Comparison of ENCODE assay signal across 26 mouse cellular contexts in the genomic region with DNA sequence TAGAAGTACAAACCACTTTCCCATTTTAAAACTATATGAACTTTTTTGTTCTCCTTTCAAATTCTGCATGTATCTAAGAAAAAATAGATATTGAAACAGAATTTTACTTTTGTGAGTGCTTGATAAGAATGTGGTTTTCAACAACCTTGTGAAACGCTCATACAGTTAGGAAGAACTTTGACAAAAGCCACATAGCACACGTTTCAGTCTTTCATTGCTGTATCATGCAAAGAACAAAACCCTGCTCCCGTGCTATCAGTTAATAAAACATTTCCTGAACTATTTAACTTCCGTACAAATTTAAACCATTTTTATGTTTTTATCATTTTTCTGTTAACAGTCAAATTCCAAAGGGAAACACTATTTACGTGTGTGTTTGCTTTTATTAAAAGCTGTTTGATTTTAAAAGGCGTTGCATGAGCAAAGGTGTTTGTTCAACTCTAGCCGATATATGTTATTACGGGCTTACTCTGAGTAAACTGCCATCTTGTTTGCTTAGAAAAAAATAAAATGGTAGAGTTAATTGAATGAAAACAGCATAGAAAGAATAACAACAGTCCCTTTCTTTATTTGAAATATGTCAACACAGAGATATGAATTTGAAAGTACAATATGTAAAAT.
DNase-seq lines count a peak whose midpoint lies in the region; ATAC-seq and TF ChIP-seq lines count a peak whose summit lies in the region.
"Had no signal": no experiment of that assay in that cellular context is flagged by ENCODE, and none has a peak within 500 bp of the region (broad histone marks: within the 10 kb centered on the region; RNA-seq: fewer than 3 reads in every experiment).

No protein-coding gene starts in this region.

- WGBS in liver, embryonic 15.5 days (ENCODE audit: insufficient replicate concordance): 18% methylated on average over 8 of the region's 8 CpGs
- 54% methylated on average over 8 of the region's 8 CpGs for WGBS in stomach, embryonic 16.5 days
- 70% methylated on average over 8 of the region's 8 CpGs for WGBS in intestine, embryonic 15.5 days
- 36% methylated on average over 8 of the region's 8 CpGs for WGBS in lung, adult 2 months

- H3K27me3 ChIP-seq in megakaryocyte, embryonic 14.5 days (replicated peaks): no peaks in the 10 kb centered on the region
- H3K27me3 ChIP-seq in liver, embryonic 15.5 days: no peaks in the 10 kb centered on the region
- no peaks in the 10 kb centered on the region for H3K27me3 ChIP-seq in stomach, embryonic 16.5 days (ENCODE audit: control insufficient read depth, insufficient read depth, low read length)
- no peaks in the 10 kb centered on the region for H3K27me3 ChIP-seq in intestine, embryonic 15.5 days (replicated peaks)
- H3K27me3 ChIP-seq: embryonic facial prominence, embryonic 15.5 days; heart, embryonic 13.5 days; hindbrain, embryonic 12.5 days; limb, embryonic 15.5 days; neural tube, embryonic 15.5 days had no signal

- no peaks in the 10 kb centered on the region for H3K9me3 ChIP-seq in megakaryocyte, embryonic 14.5 days
- no peaks in the 10 kb centered on the region for H3K9me3 ChIP-seq in liver, embryonic 15.5 days (replicated peaks)
- H3K9me3 ChIP-seq in stomach, embryonic 16.5 days (replicated peaks; ENCODE audit: control insufficient read depth, low read length): no peaks in the 10 kb centered on the region
- H3K9me3 ChIP-seq in intestine, embryonic 15.5 days: no peaks in the 10 kb centered on the region
- H3K9me3 ChIP-seq: embryonic facial prominence, embryonic 15.5 days; heart, embryonic 13.5 days; hindbrain, embryonic 12.5 days; limb, embryonic 15.5 days; neural tube, embryonic 15.5 days had no signal

- no peak overlapping the region for H3K4me2 ChIP-seq in liver, embryonic 15.5 days
- no peak overlapping the region for H3K4me2 ChIP-seq in stomach, embryonic 16.5 days (ENCODE audit: low read depth, low read length)
- H3K4me2 ChIP-seq in intestine, embryonic 15.5 days (replicated peaks): no peak overlapping the region
- H3K4me2 ChIP-seq: embryonic facial prominence, embryonic 15.5 days; heart, embryonic 13.5 days; hindbrain, embryonic 12.5 days; limb, embryonic 15.5 days; neural tube, embryonic 15.5 days had no signal

- H3K36me3 ChIP-seq in megakaryocyte, embryonic 14.5 days (replicated peaks; ENCODE audit: low read length): no peaks in the 10 kb centered on the region
- no peaks in the 10 kb centered on the region for H3K36me3 ChIP-seq in liver, embryonic 15.5 days (replicated peaks)
- no peaks in the 10 kb centered on the region for H3K36me3 ChIP-seq in stomach, embryonic 16.5 days (ENCODE audit: control insufficient read depth, insufficient read depth, low read length)
- no peaks in the 10 kb centered on the region for H3K36me3 ChIP-seq in intestine, embryonic 15.5 days
- H3K36me3 ChIP-seq: embryonic facial prominence, embryonic 15.5 days; heart, embryonic 13.5 days; hindbrain, embryonic 12.5 days; limb, embryonic 15.5 days; neural tube, embryonic 15.5 days had no signal

- H3K4me1 ChIP-seq in megakaryocyte, embryonic 14.5 days: no peaks in the 10 kb centered on the region; the same call in 1 of the 2 replicates
- H3K4me1 ChIP-seq in liver, embryonic 15.5 days (replicated peaks): no peaks in the 10 kb centered on the region
- H3K4me1 ChIP-seq in stomach, embryonic 16.5 days (ENCODE audit: control insufficient read depth, insufficient read depth, low read length): no peaks in the 10 kb centered on the region
- H3K4me1 ChIP-seq in intestine, embryonic 15.5 days (replicated peaks): no peaks in the 10 kb centered on the region
- H3K4me1 ChIP-seq in lung, adult 2 months (ENCODE audit: control insufficient read depth, insufficient read depth, low read length): no peaks in the 10 kb centered on the region
- H3K4me1 ChIP-seq: embryonic facial prominence, embryonic 15.5 days; heart, embryonic 13.5 days; hindbrain, embryonic 12.5 days; limb, embryonic 15.5 days; neural tube, embryonic 15.5 days had no signal

- no peak for DNase-seq in adrenal gland, postnatal 4 days (ENCODE audit: low spot score in 2 of 2)
- DNase-seq in lung, adult 2 months: no peak
- DNase-seq: adrenal gland, adult 8-10 months; cerebellum, adult 8-10 months; gastrocnemius, postnatal 14 days; heart, adult 2 months; heart, postnatal 14 days; kidney, adult 18-20 months; left cerebral cortex, postnatal 4 days; lung, postnatal 10 days; thymus, postnatal 25 days had no signal

- no peak for TF ChIP-seq POLR2A in lung, adult 2 months (IDR thresholded peaks at IDR 0.05; ENCODE audit: borderline replicate concordance, extremely low read depth, low read depth, low read length)

- H3K4me3 ChIP-seq in megakaryocyte, embryonic 14.5 days (replicated peaks): peak overlapping the region; percentile 82
- no peak overlapping the region for H3K4me3 ChIP-seq in liver, embryonic 15.5 days (replicated peaks)
- no peak overlapping the region for H3K4me3 ChIP-seq in stomach, embryonic 16.5 days (replicated peaks; ENCODE audit: low read length)
- no peak overlapping the region for H3K4me3 ChIP-seq in intestine, embryonic 15.5 days (replicated peaks)
- no peak overlapping the region for H3K4me3 ChIP-seq in lung, adult 2 months (replicated peaks; ENCODE audit: extremely low read depth, low read depth, low read length)
- H3K4me3 ChIP-seq: embryonic facial prominence, embryonic 15.5 days; heart, adult 2 months; heart, embryonic 13.5 days; hindbrain, embryonic 12.5 days; limb, embryonic 15.5 days; neural tube, embryonic 15.5 days had no signal

- TF ChIP-seq CTCF in lung, adult 2 months (IDR thresholded peaks at IDR 0.05; ENCODE audit: insufficient read depth, low read length): no peak

- ATAC-seq in megakaryocyte, adult 5-6 weeks (ENCODE audit: poor library complexity, severe bottlenecking): no peak
- ATAC-seq in common myeloid progenitor, adult 5-6 weeks (replicated peaks; ENCODE audit: low read depth, poor library complexity, severe bottlenecking): peak; percentile 99
- ATAC-seq in liver, embryonic 15.5 days (ENCODE audit: insufficient read depth): peak; percentile 76
- peak; percentile 71; the same call in 1 of the 2 replicates for ATAC-seq in stomach, embryonic 16.5 days (ENCODE audit: insufficient read depth, low FRiP score)
- ATAC-seq in intestine, embryonic 15.5 days: no peak
- ATAC-seq: activated CD4-positive, CD25-positive, alpha-beta regulatory T cell, adult 4 months; forebrain, embryonic 14.5 days; midbrain, embryonic 16.5 days had no signal

- H3K9ac ChIP-seq in liver, embryonic 15.5 days: no peak overlapping the region
- H3K9ac ChIP-seq in stomach, embryonic 16.5 days (ENCODE audit: low read length): no peak overlapping the region
- no peak overlapping the region for H3K9ac ChIP-seq in intestine, embryonic 15.5 days
- H3K9ac ChIP-seq: embryonic facial prominence, embryonic 15.5 days; heart, embryonic 13.5 days; hindbrain, embryonic 12.5 days; limb, embryonic 15.5 days; neural tube, embryonic 15.5 days had no signal

- no peak overlapping the region for H3K27ac ChIP-seq in liver, embryonic 15.5 days (replicated peaks)
- H3K27ac ChIP-seq in stomach, embryonic 16.5 days (ENCODE audit: low read length): no peak overlapping the region
- H3K27ac ChIP-seq in intestine, embryonic 15.5 days: no peak overlapping the region
- H3K27ac ChIP-seq: embryonic facial prominence, embryonic 15.5 days; heart, adult 2 months; heart, embryonic 13.5 days; hindbrain, embryonic 12.5 days; kidney, postnatal 0 days; limb, embryonic 15.5 days; neural tube, embryonic 15.5 days had no signal

Comparison
In these comparisons a context has a peak if more than half of its experiments do, and no peak if none do; other contexts are left out.
1. ATAC-seq: peak in common myeloid progenitor, adult 5-6 weeks (single experiment), liver, embryonic 15.5 days (single experiment) and stomach, embryonic 16.5 days (single experiment); none in megakaryocyte, adult 5-6 weeks (single experiment) and intestine, embryonic 15.5 days (single experiment).